Mouse (Mus musculus): ENCODE data around the gene Pygm. TPM values are rescaled to one million over a fixed set of nuclear protein-coding genes. Genes with fewer than 3 reads are reported as not detected.

The Pygm gene
- polyA plus RNA-seq, 1 experiment = 1.0 TPM

GRCm38 (mm10) chr19:6374571-6374970 is 9.6 kb upstream of the Pygm start:
- TF ChIP-seq GATA1 (IDR thresholded peaks at IDR 0.05; ENCODE audit: low read length) = no peak

GRCm38 (mm10) chr19:6375423-6376254 is 8.6 kb upstream of the Pygm start:
- no peak for TF ChIP-seq GATA1 (IDR thresholded peaks at IDR 0.05; ENCODE audit: low read length)

GRCm38 (mm10) chr19:6376255-6376564 is 8.0 kb upstream of the Pygm start:
- no peak for TF ChIP-seq GATA1 (IDR thresholded peaks at IDR 0.05; ENCODE audit: low read length)

- TF ChIP-seq GATA1 (IDR thresholded peaks at IDR 0.05; ENCODE audit: low read length) = no peak
These were observed 7.6 kb upstream of the Pygm start for GRCm38 (mm10) chr19:6376643-6377042.

- TF ChIP-seq GATA1 (IDR thresholded peaks at IDR 0.05; ENCODE audit: low read length) = no peak
These were observed 6.7 kb upstream of the Pygm start for GRCm38 (mm10) chr19:6377327-6378040.

GRCm38 (mm10) chr19:6380411-6381166 is 3.6 kb upstream of the Pygm start:
- no peak for TF ChIP-seq GATA1 (IDR thresholded peaks at IDR 0.05; ENCODE audit: low read length)

GRCm38 (mm10) chr19:6381238-6381637 is 3.0 kb upstream of the Pygm start:
- no peak for TF ChIP-seq GATA1 (IDR thresholded peaks at IDR 0.05; ENCODE audit: low read length)

- no peak for TF ChIP-seq GATA1 (IDR thresholded peaks at IDR 0.05; ENCODE audit: low read length)
These were observed 1.8 kb upstream of the Pygm start for GRCm38 (mm10) chr19:6382323-6382924.

- no peak for TF ChIP-seq GATA1 (IDR thresholded peaks at IDR 0.05; ENCODE audit: low read length)
These were observed 729 bp upstream of the Pygm start for GRCm38 (mm10) chr19:6383470-6383869.

GRCm38 (mm10) chr19:6384954-6385353 is 755 bp downstream of the Pygm start:
- TF ChIP-seq GATA1 (IDR thresholded peaks at IDR 0.05; ENCODE audit: low read length) = no peak

GRCm38 (mm10) chr19:6385419-6385818 is 1.2 kb downstream of the Pygm start:
- TF ChIP-seq GATA1 (IDR thresholded peaks at IDR 0.05; ENCODE audit: low read length) = no peak

- TF ChIP-seq GATA1 (IDR thresholded peaks at IDR 0.05; ENCODE audit: low read length) = no peak
These were observed 1.6 kb downstream of the Pygm start for GRCm38 (mm10) chr19:6385821-6386220.

GRCm38 (mm10) chr19:6386234-6386633 is 2.0 kb downstream of the Pygm start:
- no peak for TF ChIP-seq GATA1 (IDR thresholded peaks at IDR 0.05; ENCODE audit: low read length)

GRCm38 (mm10) chr19:6388006-6388405 is 3.8 kb downstream of the Pygm start:
- no peak for TF ChIP-seq GATA1 (IDR thresholded peaks at IDR 0.05; ENCODE audit: low read length)

GRCm38 (mm10) chr19:6389803-6390202 is 5.6 kb downstream of the Pygm start:
- TF ChIP-seq GATA1 (IDR thresholded peaks at IDR 0.05; ENCODE audit: low read length) = no peak

- no peak for TF ChIP-seq GATA1 (IDR thresholded peaks at IDR 0.05; ENCODE audit: low read length)
These were observed 6.1 kb downstream of the Pygm start for GRCm38 (mm10) chr19:6390251-6390650.
